Mouse (Mus musculus) cerebellum, adult 9-10 months (tissue): ENCODE data around the gene Ostc.

Source experiments
- DNase-seq: peaks from one replicate; pipeline ENCODE4 v3.0.0; 2022

Gene Ostc

DNA sequence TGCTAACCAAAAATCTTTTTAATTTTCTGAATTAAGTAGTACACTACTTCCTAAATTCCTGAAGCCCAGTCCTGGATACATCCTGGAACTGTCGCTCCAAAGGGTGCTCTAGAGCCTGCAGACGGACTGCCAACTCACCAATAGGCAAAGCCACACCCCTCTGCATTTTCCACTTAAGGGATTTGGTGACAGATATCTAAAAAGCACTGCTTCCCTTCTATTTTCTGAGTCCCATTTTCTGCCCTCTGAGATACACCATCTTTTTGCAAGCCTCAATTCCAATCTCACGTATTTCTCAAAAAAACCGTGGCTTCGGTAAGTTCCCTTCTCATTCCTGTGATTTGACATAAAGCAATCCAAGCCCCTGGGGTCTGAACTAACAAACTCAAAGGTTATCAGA is 715 bp downstream of the Ostc start:
- peak; percentile 27 for DNase-seq

DNA sequence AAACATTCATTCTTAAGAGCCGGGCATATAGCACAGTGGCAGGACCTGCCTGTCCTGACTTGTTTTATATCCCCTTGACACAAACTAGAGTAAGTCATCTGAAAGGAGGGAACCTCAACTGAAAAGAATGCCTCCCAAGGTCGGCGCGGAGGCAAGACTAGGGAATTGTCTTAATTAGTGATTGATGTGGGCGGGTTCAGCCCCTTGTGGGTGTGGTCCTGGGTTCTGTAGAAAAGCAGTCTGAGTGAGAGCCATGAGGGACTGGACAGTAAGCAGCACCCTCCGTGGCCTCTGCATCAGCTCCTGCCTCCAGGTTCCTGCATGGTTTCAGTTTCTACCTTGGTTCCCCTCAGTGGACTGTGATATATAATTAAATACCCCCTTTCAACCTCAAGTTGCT is 7.0 kb downstream of the Ostc start:
- DNase-seq: no peak

DNA sequence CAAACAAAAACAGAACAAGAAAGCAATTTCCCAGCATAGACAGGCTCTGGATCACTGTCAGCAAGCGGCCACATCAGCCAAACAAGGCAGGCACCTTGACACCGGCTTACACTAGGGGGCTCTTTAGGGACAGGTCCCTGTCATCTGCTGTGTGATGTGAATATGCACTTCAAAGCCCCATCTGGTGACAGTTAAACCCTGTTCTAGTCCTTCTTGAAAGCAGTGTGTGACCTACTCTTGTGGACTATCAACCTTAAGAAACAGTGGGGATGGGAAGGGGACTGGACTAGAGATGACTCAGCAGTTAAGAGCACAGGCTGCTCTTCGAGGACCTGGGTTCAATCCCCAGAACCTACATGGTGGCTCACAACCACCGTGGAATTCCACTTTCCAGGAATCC is 11.6 kb downstream of the Ostc start:
- DNase-seq: no peak

DNA sequence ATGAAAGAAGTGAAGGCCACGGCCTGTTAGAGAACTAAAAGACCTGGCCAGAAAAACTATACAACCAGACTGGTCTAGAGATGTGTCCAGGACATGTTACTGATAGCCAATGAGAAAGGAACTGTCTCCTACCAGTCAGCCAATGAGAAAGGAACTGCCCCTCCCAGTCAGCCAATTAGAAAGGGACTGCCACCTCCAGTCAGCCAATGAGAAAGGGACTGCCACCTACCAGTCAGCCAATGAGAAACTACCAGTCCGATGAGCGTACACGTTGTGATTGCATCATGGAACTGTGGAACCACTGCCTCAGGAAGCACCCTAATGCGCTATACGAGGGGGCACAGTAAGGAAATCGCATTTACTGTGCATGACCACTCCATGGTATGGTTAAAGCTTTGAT is 14.5 kb downstream of the Ostc start:
- no peak for DNase-seq

DNA sequence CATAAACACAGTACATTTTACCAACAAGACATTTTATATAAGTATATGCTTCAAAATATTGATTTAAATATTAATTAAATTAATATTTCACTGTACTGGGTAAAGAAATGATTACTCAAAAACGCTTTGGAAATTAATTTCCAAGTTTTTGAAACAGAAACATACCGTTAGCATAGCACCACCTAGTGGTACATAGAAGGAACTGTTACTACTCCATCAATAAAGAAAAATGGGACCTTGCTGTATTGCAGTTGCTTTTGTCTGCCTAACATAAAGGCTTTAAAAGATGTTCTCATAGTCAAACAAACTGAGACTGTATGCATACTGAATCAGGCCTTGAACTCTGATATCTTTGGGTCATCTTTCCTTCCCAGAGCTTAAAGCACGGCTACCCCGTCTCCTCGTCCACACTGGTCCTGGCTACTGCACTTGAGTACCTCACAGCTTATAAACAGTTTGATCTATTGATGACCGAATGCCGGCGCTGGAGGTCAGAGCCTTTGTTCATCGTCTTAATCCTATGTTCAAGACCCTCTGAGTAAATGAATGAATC is 15.1 kb downstream of the Ostc start:
- DNase-seq: no peak

DNA sequence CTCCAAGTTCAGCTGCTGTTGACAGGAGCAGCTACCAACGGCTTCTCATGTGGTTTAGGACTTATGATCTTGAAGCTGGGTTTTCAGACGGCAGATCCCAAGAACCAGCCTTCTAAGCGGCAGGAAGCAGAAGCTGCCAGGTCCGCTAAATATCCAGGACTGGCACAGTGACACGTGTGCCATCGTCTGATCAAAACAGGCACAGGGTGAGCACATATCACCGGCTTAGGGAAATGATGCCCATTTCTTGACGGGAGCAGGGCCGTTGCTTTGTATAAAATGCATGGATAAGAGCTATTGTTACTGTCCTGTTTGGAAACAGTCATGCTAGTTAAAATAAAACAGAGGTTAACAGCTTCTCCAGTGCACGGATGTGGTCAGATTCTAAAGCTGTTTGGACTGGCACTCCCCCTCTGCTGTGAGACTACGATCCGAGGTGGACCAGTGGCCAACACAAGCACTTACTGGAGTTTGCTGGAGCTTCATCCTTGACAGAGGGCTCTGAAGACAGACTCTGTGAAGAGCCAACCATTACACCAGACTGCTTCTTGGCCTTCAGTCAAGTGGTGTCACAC is 17.6 kb downstream of the Ostc start:
- DNase-seq: no peak

DNA sequence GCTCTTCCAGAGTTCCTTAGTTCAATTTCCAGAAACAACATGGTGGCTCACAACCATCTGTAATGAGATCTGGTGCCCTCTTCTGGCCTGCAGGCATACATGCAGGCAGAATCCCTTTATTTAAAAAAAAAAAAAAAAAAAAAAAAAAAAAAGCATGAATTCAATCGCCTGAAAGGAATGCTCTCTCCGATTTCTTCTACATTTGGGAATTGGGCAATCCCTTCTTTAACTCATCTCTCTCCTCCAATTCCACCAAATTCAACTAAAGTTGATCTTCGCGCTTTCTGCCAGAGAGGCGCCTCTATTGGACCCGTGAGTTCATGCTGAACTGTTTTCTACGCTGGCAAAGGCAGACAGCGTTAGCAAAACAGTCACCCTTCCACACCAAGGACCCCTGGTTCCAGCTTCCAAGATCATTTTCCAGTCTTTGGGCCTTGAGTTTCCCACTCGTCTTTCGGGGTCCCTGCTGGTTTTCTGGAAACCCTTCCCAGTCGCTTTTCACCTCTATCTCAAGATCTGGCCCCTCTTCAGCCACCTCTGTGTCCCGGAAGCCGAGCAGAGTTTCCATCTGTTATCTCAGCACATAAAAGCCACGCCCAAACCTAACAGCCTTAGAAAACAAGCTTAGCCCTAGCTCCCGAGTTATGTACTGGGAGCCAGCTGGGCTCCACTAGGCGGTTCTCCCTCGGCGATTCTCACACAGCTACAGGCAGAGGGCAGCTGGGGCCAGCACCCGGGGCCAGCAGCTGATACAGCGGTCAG is 18.2 kb downstream of the Ostc start:
- DNase-seq: no peak

DNA sequence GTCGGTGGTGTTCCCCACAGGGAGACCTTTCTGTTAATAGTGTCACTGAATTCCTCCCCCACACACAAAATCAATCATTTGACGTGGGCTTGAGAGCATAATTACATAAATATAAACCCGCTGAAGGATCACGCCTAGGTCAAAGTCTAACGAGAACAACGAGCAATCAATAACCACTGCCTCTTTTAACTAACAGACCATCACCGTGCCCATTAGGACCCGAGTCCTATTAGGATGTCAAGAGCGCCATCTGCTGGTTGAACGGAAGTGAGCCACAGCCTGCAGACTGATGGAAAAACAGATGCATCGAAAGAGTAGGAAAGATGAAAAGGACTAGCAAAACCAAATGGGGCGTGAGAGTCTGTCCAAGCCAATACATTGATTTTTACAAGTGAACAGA is 19.6 kb downstream of the Ostc start:
- peak; percentile 74 for DNase-seq

DNA sequence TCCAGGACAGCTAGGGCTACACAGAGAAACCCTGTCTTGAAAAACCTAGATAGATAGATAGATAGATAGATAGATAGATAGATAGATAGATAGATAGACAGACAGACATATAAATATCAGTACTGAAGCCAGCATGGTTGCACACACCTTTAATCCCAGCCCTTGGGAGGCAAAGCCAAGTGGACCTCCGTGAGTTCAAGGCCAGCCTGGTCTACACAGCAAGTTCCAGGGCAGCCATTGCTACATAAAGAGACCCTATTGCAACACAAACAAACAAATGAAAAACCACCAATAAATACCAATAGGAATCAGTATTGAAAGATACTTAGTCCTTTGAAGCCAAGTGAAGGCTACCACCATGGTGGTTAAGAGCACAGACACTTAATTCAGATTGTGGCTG is 22.2 kb downstream of the Ostc start:
- DNase-seq: no peak

DNA sequence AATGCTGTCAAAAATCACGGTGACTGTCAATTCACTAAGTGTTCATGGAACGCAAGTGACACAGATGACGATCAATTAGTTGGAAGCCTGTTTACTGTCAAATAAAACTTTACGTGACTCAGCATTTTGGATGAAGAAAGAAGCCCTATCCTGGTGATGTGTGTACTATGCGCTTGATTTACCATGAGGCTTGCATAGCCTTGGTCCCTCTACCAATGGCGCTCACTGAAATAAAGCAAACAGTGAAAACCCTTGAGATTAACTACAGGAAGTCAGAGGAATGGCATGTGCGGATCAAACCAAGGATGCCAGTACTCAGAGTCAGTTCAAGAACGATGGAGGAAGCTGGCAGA is 24.3 kb downstream of the Ostc start:
- no peak for DNase-seq

DNA sequence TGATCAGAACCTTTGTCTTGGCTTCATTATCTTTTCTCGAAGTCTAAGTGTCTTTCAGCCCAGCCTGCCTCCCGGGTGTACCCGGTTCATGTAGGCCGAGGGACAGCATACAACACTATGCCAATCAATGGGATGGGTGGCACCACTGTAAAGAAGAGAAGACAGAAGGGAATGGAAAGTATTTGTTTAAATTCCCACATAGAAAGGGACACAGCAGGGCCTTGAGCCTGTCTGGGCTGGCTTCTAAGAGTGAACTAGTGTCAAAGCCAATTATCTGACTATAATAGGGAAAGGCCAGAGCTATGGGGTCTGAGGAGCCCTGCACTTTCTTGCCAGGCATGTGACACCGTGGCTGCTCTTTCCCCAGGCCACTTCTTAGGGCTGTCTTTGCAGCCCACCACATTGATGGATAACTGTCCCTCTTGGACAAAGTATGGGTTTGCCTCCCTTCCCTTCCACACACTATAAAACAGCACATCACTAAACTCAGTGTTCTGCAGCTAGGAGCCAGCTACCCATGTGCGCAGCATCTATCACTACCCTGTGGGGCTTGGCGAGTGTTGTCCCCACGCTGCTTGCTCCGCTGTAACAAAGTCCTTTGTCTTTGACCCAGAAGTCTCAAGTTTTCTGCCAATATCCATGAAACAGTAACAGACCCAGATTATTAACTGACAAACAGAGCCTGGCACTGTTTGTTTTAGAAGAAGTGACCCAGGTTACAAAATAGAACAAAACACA is 24.8 kb downstream of the Ostc start:
- DNase-seq: no peak

DNA sequence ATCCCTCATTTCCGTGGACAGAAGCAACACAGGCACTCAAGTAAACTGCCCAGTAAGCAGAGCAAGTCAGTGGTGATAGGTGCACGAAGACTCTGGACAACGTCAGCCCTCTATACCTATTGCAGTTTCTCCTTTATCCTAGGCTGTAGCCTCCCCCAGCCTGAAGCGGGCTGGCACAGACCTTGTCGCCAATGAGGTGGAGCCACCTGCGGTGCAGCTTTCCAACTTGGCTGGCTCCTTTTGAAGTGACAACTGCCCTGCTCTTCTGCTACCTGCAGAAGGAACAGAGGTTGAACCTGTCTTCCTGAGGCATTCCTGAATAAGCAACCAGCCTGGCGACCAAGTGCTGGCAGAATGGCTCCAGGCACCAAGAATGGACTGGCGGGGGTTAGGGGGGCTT is 25.4 kb downstream of the Ostc start:
- DNase-seq: no peak

DNA sequence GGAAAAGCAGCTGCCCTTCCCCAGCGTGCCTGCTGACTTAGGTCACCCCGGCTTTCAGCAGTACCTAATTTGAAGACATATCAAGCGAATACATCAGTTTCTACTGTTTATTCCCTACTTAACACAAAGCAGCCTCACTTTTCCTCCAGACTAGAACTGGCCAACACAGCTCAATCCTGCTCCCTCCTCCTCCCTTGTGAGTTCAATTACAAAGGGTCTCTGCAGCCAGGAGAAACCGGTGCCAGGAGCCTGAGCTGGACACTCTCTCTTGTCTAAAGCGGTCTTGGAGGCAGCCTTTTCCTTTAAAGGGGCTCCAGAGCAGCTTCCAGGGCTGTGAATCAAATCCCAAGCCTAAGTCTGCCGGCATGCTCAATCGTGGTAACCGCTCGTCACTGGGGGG is 27.1 kb downstream of the Ostc start:
- no peak for DNase-seq

DNA sequence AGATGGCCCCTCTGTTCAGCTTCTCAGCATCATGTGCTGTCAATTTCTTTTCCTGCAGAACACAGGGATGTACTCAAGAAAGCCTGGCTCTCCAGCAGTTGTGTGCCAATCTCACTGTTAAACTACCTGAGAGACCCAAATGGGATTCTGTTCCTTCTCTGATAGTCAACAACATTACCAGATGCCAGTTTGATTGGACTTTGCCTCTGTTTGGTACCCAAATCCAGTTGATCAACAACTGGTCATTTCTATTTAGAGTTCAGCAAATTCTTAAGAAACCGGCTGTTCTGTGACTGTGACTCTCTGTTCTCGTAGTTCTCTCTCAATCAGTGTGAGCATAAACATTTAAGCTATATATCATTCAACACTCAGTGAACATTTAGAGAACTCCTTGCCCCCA is 28.0 kb downstream of the Ostc start:
- no peak for DNase-seq

DNA sequence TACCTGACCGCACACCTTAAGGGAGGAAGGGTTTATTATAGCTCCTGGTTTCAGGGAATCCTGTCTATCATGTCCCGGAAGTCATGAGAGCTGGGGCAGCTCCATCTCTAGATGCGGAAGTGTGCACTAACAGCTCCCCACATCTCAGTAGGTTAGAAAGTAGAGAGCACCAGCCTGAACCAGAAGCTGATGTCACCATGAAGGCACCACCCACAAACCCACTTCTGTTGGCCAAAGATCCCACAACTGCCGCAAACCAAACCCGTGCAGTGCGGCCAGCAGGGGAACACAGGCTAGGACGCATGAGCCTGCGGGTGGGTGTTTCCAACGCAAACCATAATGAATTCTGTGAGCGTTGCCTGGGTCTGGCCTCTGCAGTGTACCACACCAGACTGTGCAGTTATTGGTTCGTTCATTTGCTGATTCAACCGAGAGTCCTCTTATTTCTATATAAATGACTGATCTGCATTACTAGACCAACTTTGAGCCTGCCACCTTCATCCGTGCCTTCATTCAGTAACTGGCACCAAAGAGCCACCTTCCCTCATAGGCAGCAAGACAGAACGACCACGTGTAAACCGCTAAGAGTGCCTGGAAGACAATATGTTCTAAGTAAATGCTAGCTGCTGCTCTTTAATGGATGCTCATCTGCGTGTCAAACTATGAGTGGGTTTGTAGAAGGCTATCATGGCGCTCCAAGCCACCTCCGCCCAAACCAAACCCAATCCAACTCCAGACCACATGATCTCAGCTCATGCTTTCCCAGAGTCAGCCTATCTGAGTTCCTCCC is 31.4 kb downstream of the Ostc start:
- DNase-seq: no peak

DNA sequence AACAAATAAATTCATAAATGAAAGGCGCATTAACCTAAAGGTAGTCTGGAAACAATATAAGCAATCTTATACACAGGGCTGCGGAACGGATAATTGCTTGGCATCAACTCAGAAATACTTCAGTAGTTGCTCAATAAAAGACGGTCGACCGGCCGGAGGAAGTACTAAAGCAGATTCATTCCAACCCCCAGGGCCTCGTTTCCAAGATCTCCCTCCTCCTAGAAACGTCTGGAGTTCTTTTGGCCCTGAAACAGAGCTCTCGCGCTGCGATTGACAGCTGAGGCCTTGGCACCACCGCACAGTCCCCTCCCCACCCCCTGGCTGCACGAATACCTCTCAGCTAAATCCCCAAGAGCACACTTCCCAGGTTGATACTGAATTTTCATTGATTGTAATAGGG is 38.0 kb downstream of the Ostc start:
- DNase-seq: no peak

DNA sequence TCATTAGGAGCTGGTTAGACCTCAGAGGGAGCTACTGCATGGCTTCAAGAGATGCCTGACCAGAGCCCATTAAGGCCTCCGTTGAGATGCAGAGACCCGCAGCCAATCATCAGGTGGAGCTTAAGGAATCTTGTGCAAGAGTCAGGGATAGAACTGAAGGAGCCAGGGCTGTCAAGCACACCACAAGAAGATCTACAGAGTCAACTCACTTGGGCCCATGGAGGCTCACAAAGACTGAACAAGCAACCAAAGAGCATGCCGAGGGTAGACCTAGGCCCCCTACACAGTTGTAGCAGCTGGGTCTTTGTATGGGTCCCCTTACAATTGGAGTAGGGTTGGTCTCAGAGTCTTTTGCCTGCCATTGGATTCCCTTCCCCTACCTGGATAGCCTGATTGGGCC is 46.7 kb downstream of the Ostc start:
- DNase-seq: no peak

DNA sequence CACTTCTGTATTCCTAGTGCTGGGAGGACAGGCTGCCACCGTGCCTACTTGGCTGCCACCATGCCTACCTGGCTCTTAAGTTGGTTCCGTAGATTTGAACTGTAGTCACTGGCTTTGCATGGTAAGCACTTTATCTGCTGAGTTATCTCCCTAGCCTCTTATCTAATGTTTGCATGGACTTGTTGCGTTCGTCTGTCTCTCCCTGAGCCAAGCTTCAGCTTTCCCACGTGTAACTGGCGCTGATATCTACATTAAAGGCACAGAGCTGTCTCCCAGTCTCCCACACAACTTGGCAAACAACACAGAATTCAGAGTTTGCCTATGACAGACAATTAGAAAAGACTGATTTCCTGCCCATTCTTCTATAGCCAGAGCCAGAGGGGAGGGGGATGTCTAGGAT is 48.6 kb downstream of the Ostc start:
- no peak for DNase-seq

DNA sequence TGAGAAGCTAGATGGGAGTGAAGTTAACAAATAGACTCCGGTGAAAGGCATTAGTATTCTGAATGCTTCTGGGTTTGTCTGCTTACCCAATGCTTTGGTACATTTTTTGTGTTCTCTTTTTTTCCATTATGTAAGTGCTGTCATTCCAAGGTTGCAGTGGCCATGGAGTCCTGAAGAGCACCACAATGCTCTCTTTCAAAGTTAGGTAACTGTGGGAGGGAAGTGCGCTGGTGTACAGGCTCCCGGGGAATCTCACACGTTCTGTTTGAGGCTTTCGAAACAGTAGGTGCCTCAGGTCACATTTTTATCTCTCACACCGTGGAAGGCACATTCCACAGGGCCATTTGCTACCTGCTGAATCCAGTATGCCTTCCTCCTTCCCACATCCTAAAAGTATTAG is 59.7 kb downstream of the Ostc start:
- DNase-seq: peak; percentile 3

DNA sequence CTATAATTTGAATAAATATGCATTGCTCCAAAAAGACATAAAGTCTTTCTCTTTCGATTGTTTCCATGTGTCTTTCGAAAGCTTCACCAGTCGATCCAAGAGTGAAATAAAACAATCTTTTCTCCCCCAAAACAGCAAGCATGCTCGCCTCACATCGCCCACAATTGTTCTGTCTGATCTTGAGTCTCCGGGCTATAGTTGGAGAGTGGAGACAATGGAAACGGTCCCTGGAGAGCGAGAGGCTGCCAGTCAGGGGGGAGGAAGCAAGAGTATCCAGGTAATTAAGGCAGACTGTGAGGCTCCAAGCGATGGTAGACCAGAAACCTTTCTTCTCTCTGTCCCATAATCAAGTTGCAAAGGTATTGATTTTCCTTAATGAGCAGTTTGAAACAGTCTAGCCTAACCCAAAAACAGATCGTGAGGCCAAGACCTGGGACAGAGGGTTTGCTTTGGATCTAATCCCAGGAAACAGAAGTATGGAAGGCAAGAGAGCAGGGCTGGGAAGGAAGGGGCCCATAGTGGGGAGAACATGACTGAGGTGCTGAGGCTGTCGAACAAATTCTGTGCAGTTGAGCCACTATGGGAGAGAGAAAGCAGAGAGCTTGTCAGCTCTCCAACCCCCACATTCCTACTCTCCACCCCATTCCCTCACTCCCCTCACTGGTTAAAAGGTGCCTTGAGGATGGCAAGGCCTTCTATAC is 63.0 kb downstream of the Ostc start:
- DNase-seq: no peak
